Mouse (Mus musculus): ENCODE results near the gene Tmeff2. TPM values are rescaled to one million over a fixed set of nuclear protein-coding genes. Genes with fewer than 3 reads are reported as not detected.

Gene Tmeff2
- polyA plus RNA-seq, 1 experiment: 0.31 TPM

GRCm38 (mm10) chr1:50994505-50994904 is 94.1 kb downstream of the Tmeff2 start:
- Histone ChIP-seq H3K4me3 (ENCODE audit: low read depth, low read length) (no peak overlapping the region), H3K9ac (ENCODE audit: low read depth, poor library complexity, severe bottlenecking) (no peak overlapping the region), H3K4me1 (ENCODE audit: control insufficient read depth, insufficient read depth, low read length) (no peaks in the 10 kb centered on the region), H3K36me3 (ENCODE audit: control insufficient read depth, insufficient read depth, low read length, poor library complexity, severe bottlenecking) (no peaks in the 10 kb centered on the region), H3K27ac (ENCODE audit: insufficient read depth, low read length) (no peak overlapping the region), H3K27me3 (ENCODE audit: control insufficient read depth, insufficient read depth, low read length, poor library complexity, severe bottlenecking) (no peaks in the 10 kb centered on the region), H3K9me3 (replicated peaks; ENCODE audit: control insufficient read depth, insufficient read depth, low read length, poor library complexity, severe bottlenecking) (no peaks in the 10 kb centered on the region)
- TF ChIP-seq EP300 (IDR thresholded peaks at IDR 0.05; ENCODE audit: insufficient read depth, low read depth, low read length) (no peak), CTCF (IDR thresholded peaks at IDR 0.05; ENCODE audit: low read depth, low read length) (no peak), POLR2A (IDR thresholded peaks at IDR 0.05; ENCODE audit: insufficient read depth, low read length) (no peak)

DNA sequence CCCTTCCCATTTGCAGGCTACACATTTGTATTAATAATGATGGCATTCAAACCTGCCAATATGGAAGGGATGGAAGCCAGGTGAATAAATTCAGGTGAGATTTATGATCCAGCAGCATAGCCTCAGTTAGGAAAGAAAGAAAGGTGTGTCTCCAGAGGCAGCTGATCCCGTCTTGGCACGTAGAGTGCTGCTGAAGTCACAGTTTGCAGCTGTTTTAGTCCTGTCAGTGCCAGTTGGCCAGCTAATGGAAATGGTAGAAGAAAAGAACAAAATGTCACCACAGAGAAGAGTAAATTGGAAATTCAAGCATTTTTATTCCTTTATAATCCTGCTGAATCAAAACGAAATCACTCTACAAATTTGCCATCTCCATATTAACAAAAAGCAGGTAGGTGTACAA is 99.3 kb downstream of the Tmeff2 start:
- no peak for TF ChIP-seq EP300 (IDR thresholded peaks at IDR 0.05; ENCODE audit: insufficient read depth, low read depth, low read length)
- no peak for TF ChIP-seq POLR2A (IDR thresholded peaks at IDR 0.05; ENCODE audit: insufficient read depth, low read length)
- no peak for TF ChIP-seq CTCF (IDR thresholded peaks at IDR 0.05; ENCODE audit: low read depth, low read length)
- Histone ChIP-seq H3K9ac (ENCODE audit: low read depth, poor library complexity, severe bottlenecking) (no peak overlapping the region), H3K4me1 (ENCODE audit: control insufficient read depth, insufficient read depth, low read length) (no peaks in the 10 kb centered on the region), H3K4me3 (ENCODE audit: low read depth, low read length) (no peak overlapping the region), H3K36me3 (ENCODE audit: control insufficient read depth, insufficient read depth, low read length, poor library complexity, severe bottlenecking) (no peaks in the 10 kb centered on the region), H3K9me3 (replicated peaks; ENCODE audit: control insufficient read depth, insufficient read depth, low read length, poor library complexity, severe bottlenecking) (no peaks in the 10 kb centered on the region), H3K27ac (ENCODE audit: insufficient read depth, low read length) (no peak overlapping the region), H3K27me3 (ENCODE audit: control insufficient read depth, insufficient read depth, low read length, poor library complexity, severe bottlenecking) (no peaks in the 10 kb centered on the region)

GRCm38 (mm10) chr1:51008344-51008743 is 107.9 kb downstream of the Tmeff2 start:
- no peaks in the 10 kb centered on the region for H3K36me3 ChIP-seq (ENCODE audit: control insufficient read depth, insufficient read depth, low read length, poor library complexity, severe bottlenecking)
- H3K9me3 ChIP-seq (replicated peaks; ENCODE audit: control insufficient read depth, insufficient read depth, low read length, poor library complexity, severe bottlenecking): no peaks in the 10 kb centered on the region
- no peak overlapping the region for H3K9ac ChIP-seq (ENCODE audit: low read depth, poor library complexity, severe bottlenecking)
- TF ChIP-seq POLR2A (IDR thresholded peaks at IDR 0.05; ENCODE audit: insufficient read depth, low read length) (no peak), CTCF (IDR thresholded peaks at IDR 0.05; ENCODE audit: low read depth, low read length) (no peak), EP300 (IDR thresholded peaks at IDR 0.05; ENCODE audit: insufficient read depth, low read depth, low read length) (no peak)
- no peaks in the 10 kb centered on the region for H3K4me1 ChIP-seq (ENCODE audit: control insufficient read depth, insufficient read depth, low read length)
- no peaks in the 10 kb centered on the region for H3K27me3 ChIP-seq (ENCODE audit: control insufficient read depth, insufficient read depth, low read length, poor library complexity, severe bottlenecking)
- H3K27ac ChIP-seq (ENCODE audit: insufficient read depth, low read length): no peak overlapping the region
- H3K4me3 ChIP-seq (ENCODE audit: low read depth, low read length): no peak overlapping the region

GRCm38 (mm10) chr1:51040249-51040648 is 139.8 kb downstream of the Tmeff2 start:
- Histone ChIP-seq H3K4me1 (ENCODE audit: control insufficient read depth, insufficient read depth, low read length) (no peaks in the 10 kb centered on the region), H3K36me3 (ENCODE audit: control insufficient read depth, insufficient read depth, low read length, poor library complexity, severe bottlenecking) (no peaks in the 10 kb centered on the region), H3K9ac (ENCODE audit: low read depth, poor library complexity, severe bottlenecking) (no peak overlapping the region), H3K4me3 (ENCODE audit: low read depth, low read length) (no peak overlapping the region), H3K9me3 (replicated peaks; ENCODE audit: control insufficient read depth, insufficient read depth, low read length, poor library complexity, severe bottlenecking) (no peaks in the 10 kb centered on the region), H3K27me3 (ENCODE audit: control insufficient read depth, insufficient read depth, low read length, poor library complexity, severe bottlenecking) (no peaks in the 10 kb centered on the region), H3K27ac (ENCODE audit: insufficient read depth, low read length) (no peak overlapping the region)
- TF ChIP-seq POLR2A (IDR thresholded peaks at IDR 0.05; ENCODE audit: insufficient read depth, low read length) (no peak), CTCF (IDR thresholded peaks at IDR 0.05; ENCODE audit: low read depth, low read length) (no peak), EP300 (IDR thresholded peaks at IDR 0.05; ENCODE audit: insufficient read depth, low read depth, low read length) (no peak)

DNA sequence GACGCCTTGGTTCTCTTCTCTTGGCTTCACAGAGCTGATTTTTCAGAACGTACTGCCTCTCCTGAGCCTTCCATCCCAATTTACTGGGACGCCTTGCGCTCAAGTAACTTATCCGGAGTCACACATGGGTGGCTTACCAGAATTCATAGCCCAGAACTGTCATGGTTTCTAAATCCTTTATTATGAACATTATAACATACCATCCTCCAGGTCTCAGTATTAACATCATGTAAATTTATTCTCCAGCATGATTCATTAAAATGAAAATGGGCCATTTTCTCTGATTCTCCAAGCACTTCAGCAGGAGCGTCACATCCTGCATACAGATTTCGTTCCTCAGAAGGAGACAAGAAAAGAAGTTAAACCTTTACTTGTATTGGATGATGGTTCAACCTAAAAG is 144.4 kb downstream of the Tmeff2 start:
- H3K9ac ChIP-seq (ENCODE audit: low read depth, poor library complexity, severe bottlenecking): no peak overlapping the region
- H3K36me3 ChIP-seq (ENCODE audit: control insufficient read depth, insufficient read depth, low read length, poor library complexity, severe bottlenecking): no peaks in the 10 kb centered on the region

DNA sequence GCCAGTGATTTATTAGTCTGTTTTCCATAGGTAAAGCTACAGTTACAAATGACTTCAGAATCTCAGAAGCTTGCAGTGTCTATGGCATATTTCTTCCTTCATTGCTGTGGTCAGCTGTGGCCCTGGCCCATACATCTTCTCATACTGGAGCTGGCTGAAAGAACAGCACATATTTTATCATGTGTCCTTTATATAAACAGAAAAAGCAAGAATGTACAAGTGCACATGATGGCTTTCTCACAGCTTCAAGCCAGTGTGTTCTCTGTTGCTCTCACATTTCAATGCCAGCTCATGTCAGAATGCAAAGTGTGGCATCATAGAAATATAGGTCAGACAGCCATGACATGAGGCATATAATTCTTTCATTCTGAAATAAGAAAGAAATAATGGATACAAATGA is 164.1 kb downstream of the Tmeff2 start:
- Histone ChIP-seq H3K4me3 (ENCODE audit: low read depth, low read length) (no peak overlapping the region), H3K9me3 (replicated peaks; ENCODE audit: control insufficient read depth, insufficient read depth, low read length, poor library complexity, severe bottlenecking) (no peaks in the 10 kb centered on the region), H3K4me1 (ENCODE audit: control insufficient read depth, insufficient read depth, low read length) (no peaks in the 10 kb centered on the region), H3K9ac (ENCODE audit: low read depth, poor library complexity, severe bottlenecking) (no peak overlapping the region), H3K27ac (ENCODE audit: insufficient read depth, low read length) (no peak overlapping the region), H3K36me3 (ENCODE audit: control insufficient read depth, insufficient read depth, low read length, poor library complexity, severe bottlenecking) (no peaks in the 10 kb centered on the region), H3K27me3 (ENCODE audit: control insufficient read depth, insufficient read depth, low read length, poor library complexity, severe bottlenecking) (no peaks in the 10 kb centered on the region)
- TF ChIP-seq CTCF (IDR thresholded peaks at IDR 0.05; ENCODE audit: low read depth, low read length): no peak
- no peak for TF ChIP-seq EP300 (IDR thresholded peaks at IDR 0.05; ENCODE audit: insufficient read depth, low read depth, low read length)
- TF ChIP-seq POLR2A (IDR thresholded peaks at IDR 0.05; ENCODE audit: insufficient read depth, low read length): no peak

More for the DNA sequence above, 144.4 kb downstream of the Tmeff2 start:
- no peaks in the 10 kb centered on the region for H3K27me3 ChIP-seq (ENCODE audit: control insufficient read depth, insufficient read depth, low read length, poor library complexity, severe bottlenecking)
- no peaks in the 10 kb centered on the region for H3K9me3 ChIP-seq (replicated peaks; ENCODE audit: control insufficient read depth, insufficient read depth, low read length, poor library complexity, severe bottlenecking)
- TF ChIP-seq POLR2A (IDR thresholded peaks at IDR 0.05; ENCODE audit: insufficient read depth, low read length) (no peak), CTCF (IDR thresholded peaks at IDR 0.05; ENCODE audit: low read depth, low read length) (no peak), EP300 (IDR thresholded peaks at IDR 0.05; ENCODE audit: insufficient read depth, low read depth, low read length) (no peak)
- H3K27ac ChIP-seq (ENCODE audit: insufficient read depth, low read length): no peak overlapping the region
- no peaks in the 10 kb centered on the region for H3K4me1 ChIP-seq (ENCODE audit: control insufficient read depth, insufficient read depth, low read length)
- no peak overlapping the region for H3K4me3 ChIP-seq (ENCODE audit: low read depth, low read length)
